Mouse (Mus musculus): ENCODE results near the gene Mab21l3. TPM values are rescaled to one million over a fixed set of nuclear protein-coding genes. Genes with fewer than 3 reads are reported as not detected.

Gene Mab21l3
- polyA plus RNA-seq, 1 experiment: 0.35 TPM

- TF ChIP-seq POLR2A (IDR thresholded peaks at IDR 0.05; ENCODE audit: low read depth, low read length) (no peak), CTCF (IDR thresholded peaks at IDR 0.05; ENCODE audit: extremely low read depth, insufficient read length, insufficient replicate concordance, low read depth, low read length) (no peak)
- no peak overlapping the region for H3K4me3 ChIP-seq (ENCODE audit: low read depth, low read length)
- H3K27me3 ChIP-seq (ENCODE audit: control insufficient read depth, insufficient read depth, low read length): no peaks in the 10 kb centered on the region
- no peak overlapping the region for H3K27ac ChIP-seq (ENCODE audit: insufficient read depth, low read depth, low read length)
- no peaks in the 10 kb centered on the region for H3K36me3 ChIP-seq (ENCODE audit: control insufficient read depth, insufficient read depth, low read length)
- WGBS: 56% methylated on average over 9 of the region's 9 CpGs
- H3K4me1 ChIP-seq (ENCODE audit: control insufficient read depth, insufficient read depth, insufficient read length, low read length): no peaks in the 10 kb centered on the region
Measured at GRCm38 (mm10) chr3:101881721-101882120, 33.0 kb upstream of the Mab21l3 start.

- 69% methylated on average over 6 of the region's 6 CpGs for WGBS
- TF ChIP-seq CTCF (IDR thresholded peaks at IDR 0.05; ENCODE audit: extremely low read depth, insufficient read length, insufficient replicate concordance, low read depth, low read length) (no peak; the same call in 1 of the 2 replicates), POLR2A (IDR thresholded peaks at IDR 0.05; ENCODE audit: low read depth, low read length) (no peak)
- Histone ChIP-seq H3K4me1 (ENCODE audit: control insufficient read depth, insufficient read depth, insufficient read length, low read length) (no peaks in the 10 kb centered on the region), H3K4me3 (ENCODE audit: low read depth, low read length) (no peak overlapping the region), H3K27me3 (ENCODE audit: control insufficient read depth, insufficient read depth, low read length) (no peaks in the 10 kb centered on the region), H3K36me3 (ENCODE audit: control insufficient read depth, insufficient read depth, low read length) (no peaks in the 10 kb centered on the region), H3K27ac (ENCODE audit: insufficient read depth, low read depth, low read length) (no peak overlapping the region)
Measured at GRCm38 (mm10) chr3:101880818-101881217, 32.1 kb upstream of the Mab21l3 start.

- TF ChIP-seq POLR2A (IDR thresholded peaks at IDR 0.05; ENCODE audit: low read depth, low read length) (no peak), CTCF (IDR thresholded peaks at IDR 0.05; ENCODE audit: extremely low read depth, insufficient read length, insufficient replicate concordance, low read depth, low read length) (no peak)
- Histone ChIP-seq H3K36me3 (ENCODE audit: control insufficient read depth, insufficient read depth, low read length) (no peaks in the 10 kb centered on the region), H3K27me3 (ENCODE audit: control insufficient read depth, insufficient read depth, low read length) (no peaks in the 10 kb centered on the region), H3K4me1 (ENCODE audit: control insufficient read depth, insufficient read depth, insufficient read length, low read length) (no peaks in the 10 kb centered on the region), H3K27ac (ENCODE audit: insufficient read depth, low read depth, low read length) (no peak overlapping the region), H3K4me3 (ENCODE audit: low read depth, low read length) (no peak overlapping the region)
- whole genome bisulfite sequencing: 89% methylated on average over 5 of the region's 5 CpGs
Measured at GRCm38 (mm10) chr3:101878136-101878535, 29.4 kb upstream of the Mab21l3 start.

- no peak overlapping the region for H3K27ac ChIP-seq (ENCODE audit: insufficient read depth, low read depth, low read length)
- TF ChIP-seq POLR2A (IDR thresholded peaks at IDR 0.05; ENCODE audit: low read depth, low read length) (no peak), CTCF (IDR thresholded peaks at IDR 0.05; ENCODE audit: extremely low read depth, insufficient read length, insufficient replicate concordance, low read depth, low read length) (no peak)
- H3K27me3 ChIP-seq (ENCODE audit: control insufficient read depth, insufficient read depth, low read length): no peaks in the 10 kb centered on the region
- no peak overlapping the region for H3K4me3 ChIP-seq (ENCODE audit: low read depth, low read length)
- WGBS: 77% methylated on average over 7 of the region's 7 CpGs
- H3K36me3 ChIP-seq (ENCODE audit: control insufficient read depth, insufficient read depth, low read length): no peaks in the 10 kb centered on the region
- no peaks in the 10 kb centered on the region for H3K4me1 ChIP-seq (ENCODE audit: control insufficient read depth, insufficient read depth, insufficient read length, low read length)
Measured at GRCm38 (mm10) chr3:101876459-101877285, 27.9 kb upstream of the Mab21l3 start.

- Histone ChIP-seq H3K27ac (ENCODE audit: insufficient read depth, low read depth, low read length) (no peak overlapping the region), H3K4me3 (ENCODE audit: low read depth, low read length) (no peak overlapping the region), H3K27me3 (ENCODE audit: control insufficient read depth, insufficient read depth, low read length) (no peaks in the 10 kb centered on the region), H3K4me1 (ENCODE audit: control insufficient read depth, insufficient read depth, insufficient read length, low read length) (no peaks in the 10 kb centered on the region), H3K36me3 (ENCODE audit: control insufficient read depth, insufficient read depth, low read length) (no peaks in the 10 kb centered on the region)
- TF ChIP-seq CTCF (IDR thresholded peaks at IDR 0.05; ENCODE audit: extremely low read depth, insufficient read length, insufficient replicate concordance, low read depth, low read length): no peak
- TF ChIP-seq POLR2A (IDR thresholded peaks at IDR 0.05; ENCODE audit: low read depth, low read length): no peak
- WGBS: 84% methylated on average over 10 of the region's 10 CpGs
Measured at GRCm38 (mm10) chr3:101875258-101875920, 26.6 kb upstream of the Mab21l3 start.

GRCm38 (mm10) chr3:101873061-101873675, 24.4 kb upstream of the Mab21l3 start:
- H3K4me1 ChIP-seq (ENCODE audit: control insufficient read depth, insufficient read depth, insufficient read length, low read length): no peaks in the 10 kb centered on the region
- H3K36me3 ChIP-seq (ENCODE audit: control insufficient read depth, insufficient read depth, low read length): no peaks in the 10 kb centered on the region
- H3K27me3 ChIP-seq (ENCODE audit: control insufficient read depth, insufficient read depth, low read length): no peaks in the 10 kb centered on the region
- no peak overlapping the region for H3K4me3 ChIP-seq (ENCODE audit: low read depth, low read length)
- 83% methylated on average over 7 of the region's 7 CpGs for WGBS
- no peak for TF ChIP-seq CTCF (IDR thresholded peaks at IDR 0.05; ENCODE audit: extremely low read depth, insufficient read length, insufficient replicate concordance, low read depth, low read length)
- TF ChIP-seq POLR2A (IDR thresholded peaks at IDR 0.05; ENCODE audit: low read depth, low read length): no peak
- no peak overlapping the region for H3K27ac ChIP-seq (ENCODE audit: insufficient read depth, low read depth, low read length)

GRCm38 (mm10) chr3:101871951-101872350, 23.2 kb upstream of the Mab21l3 start:
- H3K4me3 ChIP-seq (ENCODE audit: low read depth, low read length): no peak overlapping the region
- no peak overlapping the region for H3K27ac ChIP-seq (ENCODE audit: insufficient read depth, low read depth, low read length)
- 89% methylated on average over 9 of the region's 9 CpGs for WGBS
- H3K4me1 ChIP-seq (ENCODE audit: control insufficient read depth, insufficient read depth, insufficient read length, low read length): no peaks in the 10 kb centered on the region
- no peak for TF ChIP-seq CTCF (IDR thresholded peaks at IDR 0.05; ENCODE audit: extremely low read depth, insufficient read length, insufficient replicate concordance, low read depth, low read length)
- TF ChIP-seq POLR2A (IDR thresholded peaks at IDR 0.05; ENCODE audit: low read depth, low read length): no peak
- H3K36me3 ChIP-seq (ENCODE audit: control insufficient read depth, insufficient read depth, low read length): no peaks in the 10 kb centered on the region
- no peaks in the 10 kb centered on the region for H3K27me3 ChIP-seq (ENCODE audit: control insufficient read depth, insufficient read depth, low read length)
